Mouse (Mus musculus): ENCODE data around the gene Olfr1366.
"Not testable (repeated sequence)": the region's sequence is repeated elsewhere in the genome, so short reads cannot be mapped to it uniquely, and the experiment has no call there.

The Olfr1366 gene

DNA sequence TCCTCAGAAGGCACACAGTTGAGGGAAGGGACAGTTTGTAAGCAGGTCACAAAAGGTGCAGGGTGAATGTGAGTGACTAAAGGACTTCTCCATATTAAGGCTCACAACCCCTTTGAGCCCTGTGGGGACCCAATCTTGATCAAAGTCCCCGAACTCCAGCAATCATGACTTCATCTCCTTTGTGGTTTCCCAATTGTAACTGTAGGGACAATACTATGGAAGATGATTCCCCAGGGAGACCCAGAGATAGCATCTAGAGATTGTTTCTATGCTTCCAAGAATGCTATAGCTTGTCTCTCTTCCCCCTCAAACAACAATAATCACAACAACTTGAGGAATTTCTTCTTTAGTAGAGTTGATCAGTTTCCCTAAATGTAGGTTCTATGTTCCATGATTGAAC lies at the start of gene Olfr1366:
Gene Olfr1366, minus strand, starts transcription at position 101 of the 400 bp plus-strand sequence.
- no peak for DNase-seq (ENCODE audit: low spot score)

DNA sequence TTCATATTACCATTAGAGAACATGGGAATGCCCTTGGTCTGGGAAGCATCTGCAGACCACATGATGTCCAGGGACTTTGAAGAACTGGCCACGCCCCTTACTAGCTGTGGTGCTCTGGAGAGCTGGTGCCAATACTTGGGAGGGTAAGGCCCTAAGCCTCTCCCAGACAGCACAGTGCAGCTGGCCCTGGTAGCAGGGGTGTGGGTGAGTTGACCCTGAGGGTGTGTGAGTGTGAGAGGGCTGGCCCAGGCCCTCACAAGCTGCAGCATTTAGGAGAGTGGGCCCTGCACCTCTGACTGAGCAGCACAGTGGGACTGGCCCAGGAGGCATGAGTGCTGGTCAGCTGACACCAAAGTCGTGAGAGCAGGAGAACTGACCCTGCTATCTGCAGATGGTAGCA lies 49.0 kb upstream of the Olfr1366 start:
- no peak for DNase-seq (ENCODE audit: low spot score)

DNA sequence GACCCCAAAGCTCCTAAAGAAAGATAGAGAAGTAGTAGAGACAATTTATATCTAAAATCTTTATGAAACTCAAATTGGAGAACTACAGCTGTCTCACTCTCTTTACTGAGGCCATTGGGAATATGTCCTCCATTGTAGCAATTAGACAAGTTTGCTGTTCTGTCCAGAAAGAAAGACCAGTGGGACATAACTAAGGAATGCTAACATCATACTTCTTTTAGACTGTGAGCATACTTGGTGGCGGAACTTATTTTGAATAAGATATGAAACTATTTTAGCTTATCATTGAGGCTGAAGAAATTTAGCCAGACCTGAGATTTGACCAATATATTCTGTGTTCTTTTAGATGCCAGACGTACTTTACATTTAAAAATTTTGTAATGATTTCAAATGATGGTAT lies 39.1 kb upstream of the Olfr1366 start, which contains the start of gene Olfr1364:
Gene Olfr1364, minus strand, starts transcription at position 101 of the 400 bp plus-strand sequence.
- no peak for DNase-seq (ENCODE audit: low spot score)

DNA sequence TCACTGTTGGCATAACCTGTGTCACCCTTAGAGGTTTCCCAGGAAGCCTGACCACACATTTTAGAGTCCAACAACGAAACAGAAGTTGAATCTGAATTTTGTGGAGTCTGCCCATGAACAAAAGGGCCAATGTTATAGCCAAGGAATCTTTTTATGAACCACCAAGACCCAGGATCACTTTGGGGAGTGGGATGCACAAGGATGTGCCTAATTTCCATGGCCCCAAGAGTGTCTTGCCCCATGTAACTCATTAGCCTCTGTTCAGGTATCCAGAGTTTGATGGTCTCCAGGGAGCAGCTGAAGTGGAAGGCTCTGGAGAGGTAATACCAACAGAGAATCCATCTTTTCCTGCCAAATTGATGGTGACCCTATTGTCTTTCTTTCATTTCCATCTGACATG lies 17.2 kb upstream of the Olfr1366 start, which contains the start of gene Olfr1535:
Gene Olfr1535, minus strand, starts transcription at position 101 of the 400 bp plus-strand sequence.
- DNase-seq (ENCODE audit: low spot score): no peak

DNA sequence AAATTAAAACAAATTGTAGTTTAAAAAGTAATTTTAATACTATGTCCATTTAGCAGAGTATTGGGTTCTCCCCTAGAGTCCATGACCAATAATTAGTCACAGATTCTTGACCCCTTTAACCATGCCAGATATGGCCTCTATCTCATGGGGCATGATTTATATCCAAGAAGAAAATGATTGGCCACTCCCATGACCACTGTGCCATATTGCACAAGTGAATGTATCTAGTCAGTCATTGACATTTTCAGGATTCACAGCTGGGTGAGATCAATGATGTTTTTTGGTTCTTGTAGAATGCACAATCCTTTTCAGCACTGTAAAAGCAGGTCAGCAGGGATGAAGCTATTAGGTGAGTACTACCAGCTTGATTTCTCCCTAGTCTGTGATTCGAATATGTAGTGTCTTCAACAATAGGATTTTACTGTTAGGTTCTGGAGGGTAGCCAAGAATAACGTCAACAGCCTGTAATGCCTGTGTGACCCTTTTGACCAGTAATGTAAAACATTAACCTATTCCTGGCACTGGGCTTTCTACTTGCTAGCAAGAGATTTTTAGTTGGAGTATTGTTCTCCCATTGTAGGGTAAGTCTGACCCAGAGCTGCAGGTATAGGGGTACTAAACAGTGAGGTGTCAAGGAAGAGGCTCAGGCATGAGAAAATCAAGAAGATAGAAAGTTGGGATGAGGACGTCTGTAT lies 8.0 kb upstream of the Olfr1366 start:
- DNase-seq (ENCODE audit: low spot score): no peak

DNA sequence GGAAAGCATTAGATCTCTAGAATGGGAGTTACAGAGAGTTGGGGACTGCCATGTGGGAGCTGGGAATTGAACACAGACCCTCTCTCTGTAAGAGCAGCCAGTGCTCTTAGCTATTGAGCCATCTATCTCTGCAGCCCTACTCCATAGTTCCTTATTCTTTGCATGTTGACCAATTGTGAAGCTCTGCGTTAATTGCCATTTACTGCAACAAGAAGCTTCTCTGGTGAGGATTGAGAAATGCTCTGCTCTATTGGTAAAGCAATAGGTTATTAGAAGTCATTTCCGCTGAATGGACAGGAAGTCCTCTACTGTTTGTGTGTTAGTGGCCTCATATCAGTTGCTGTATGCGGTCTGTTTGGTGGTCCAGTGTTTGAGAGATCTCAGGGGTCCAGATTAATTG lies 6.9 kb upstream of the Olfr1366 start:
- no peak for DNase-seq (ENCODE audit: low spot score)

DNA sequence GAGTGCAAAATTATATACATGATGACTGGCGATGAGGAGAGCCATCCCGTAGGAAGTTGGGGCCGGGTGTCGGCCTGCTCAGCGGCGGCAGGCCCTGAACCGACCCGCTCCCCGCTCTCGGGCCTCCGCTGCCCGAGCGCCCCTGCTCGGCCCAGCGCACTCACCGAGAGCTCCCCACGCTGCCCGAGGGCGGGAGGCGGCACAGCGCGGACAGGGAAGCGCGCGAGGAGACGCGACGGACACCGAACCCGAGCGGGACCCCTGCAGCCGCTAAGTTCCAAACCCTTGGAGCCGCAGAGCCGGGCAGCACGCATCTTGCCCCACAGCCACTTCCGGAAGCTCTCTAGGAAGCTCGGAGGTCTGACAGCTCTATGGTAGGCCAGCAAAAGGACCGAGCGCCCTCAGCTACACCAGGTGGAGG lies 11.8 kb downstream of the Olfr1366 start, which contains the start of gene Zkscan8:
Gene Zkscan8, minus strand, starts transcription at position 340 of the 421 bp plus-strand sequence.
- peak; percentile 24 for DNase-seq (ENCODE audit: low spot score)

DNA sequence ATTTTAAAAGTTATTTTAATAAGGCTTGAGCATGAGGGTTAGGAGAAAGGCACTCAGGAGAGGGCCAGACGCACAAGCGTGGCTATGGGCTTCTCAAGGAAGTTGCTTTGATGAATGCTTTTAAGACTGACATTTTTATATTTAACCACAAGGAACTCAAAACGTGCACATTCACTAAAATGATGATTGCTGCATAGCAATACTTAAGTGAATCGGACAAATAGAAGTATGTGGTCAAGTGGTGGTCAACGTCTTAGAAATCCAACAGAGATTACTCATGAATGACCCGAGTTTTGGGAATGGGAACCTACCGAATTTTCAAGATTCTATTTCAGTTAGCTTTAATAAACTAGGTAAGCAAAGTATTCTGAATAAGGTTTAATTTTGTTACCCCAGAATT lies 12.5 kb downstream of the Olfr1366 start:
- DNase-seq (ENCODE audit: low spot score): no peak

DNA sequence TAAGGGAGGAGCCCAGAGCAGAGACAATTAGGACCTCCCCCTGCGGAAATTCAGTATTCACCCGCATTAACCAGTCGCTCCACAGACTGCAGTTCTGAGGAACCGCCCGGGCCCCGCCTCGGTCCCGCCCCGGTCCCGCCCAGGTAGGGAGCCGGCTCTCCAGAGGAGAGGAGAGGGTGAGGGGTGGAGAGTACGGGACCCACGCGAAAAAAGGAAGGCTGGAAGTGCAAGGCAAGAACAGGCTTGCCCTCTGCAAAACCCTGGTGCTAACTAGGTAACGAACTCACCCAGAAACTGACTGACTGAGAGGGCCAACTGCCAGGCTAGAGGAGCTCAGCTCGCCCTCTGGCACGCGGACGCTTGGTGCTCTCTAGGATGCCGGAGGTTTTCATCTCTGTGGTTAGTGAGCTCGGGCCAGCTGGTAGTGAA lies 36.4 kb downstream of the Olfr1366 start:
- DNase-seq (ENCODE audit: low spot score): peak; percentile 16

DNA sequence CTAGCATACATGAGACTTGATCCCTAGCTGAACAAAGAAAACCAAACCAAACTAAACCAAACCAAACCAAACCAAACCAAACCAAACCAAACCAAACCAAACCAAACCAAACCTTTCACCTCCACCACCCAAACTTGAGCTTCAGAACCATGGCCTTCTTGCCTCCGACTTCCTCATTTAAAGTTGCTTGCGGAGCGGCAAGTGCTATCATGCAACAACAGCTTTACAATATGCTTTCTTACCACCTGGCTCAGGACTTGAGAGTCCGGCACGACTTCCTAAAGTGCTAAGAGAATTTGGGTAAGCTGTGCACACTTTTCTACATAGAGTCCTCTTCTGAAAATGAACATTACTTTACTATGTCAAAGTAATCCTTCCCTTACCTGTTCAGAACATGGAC lies 40.3 kb downstream of the Olfr1366 start:
- no peak for DNase-seq (ENCODE audit: low spot score)

DNA sequence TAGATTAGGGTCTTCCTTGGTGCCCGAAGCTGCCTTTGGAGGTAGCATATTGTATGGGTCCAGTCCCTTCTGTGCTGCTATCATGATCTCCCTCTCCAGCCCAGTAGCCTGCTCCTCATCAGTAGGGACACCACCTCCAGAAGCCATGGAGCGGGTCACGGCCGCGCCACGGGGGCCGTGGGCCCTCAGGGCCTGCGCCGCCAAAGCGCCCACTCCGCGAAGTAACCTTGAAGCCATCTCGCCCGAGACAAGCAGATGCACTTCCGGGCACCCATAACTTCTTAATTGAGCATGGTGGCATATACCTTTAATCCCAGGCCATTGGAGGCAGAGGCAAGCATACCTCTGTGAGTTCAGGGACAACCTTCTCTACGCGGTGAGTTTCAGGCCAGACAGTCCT lies 41.4 kb downstream of the Olfr1366 start, which contains the start of gene Gm11273:
Gene Gm11273, minus strand, starts transcription at position 237 of the 400 bp plus-strand sequence.
- not testable (repeated sequence) for DNase-seq (ENCODE audit: low spot score)

DNA sequence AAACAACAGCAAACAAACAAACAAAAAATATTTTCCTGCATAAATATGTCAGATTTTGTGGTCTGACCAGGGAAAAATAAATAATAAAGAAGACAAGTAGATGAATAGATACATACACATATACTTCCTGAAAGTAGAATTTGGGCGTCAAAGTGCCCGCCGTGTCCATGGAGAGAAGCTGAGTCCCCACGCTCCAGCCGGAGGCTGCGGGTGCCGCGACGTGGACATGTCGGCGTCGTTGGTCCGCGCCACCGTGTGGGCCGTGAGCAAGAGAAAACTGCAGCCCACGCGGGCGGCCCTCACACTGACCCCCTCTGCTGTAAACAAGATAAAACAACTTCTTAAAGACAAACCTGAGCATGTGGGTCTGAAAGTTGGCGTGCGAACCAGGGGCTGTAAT lies 47.5 kb downstream of the Olfr1366 start, which contains the start of gene AK157302:
Gene AK157302, plus strand, starts transcription at position 144 of the 400 bp plus-strand sequence.
- no peak for DNase-seq (ENCODE audit: low spot score)

DNA sequence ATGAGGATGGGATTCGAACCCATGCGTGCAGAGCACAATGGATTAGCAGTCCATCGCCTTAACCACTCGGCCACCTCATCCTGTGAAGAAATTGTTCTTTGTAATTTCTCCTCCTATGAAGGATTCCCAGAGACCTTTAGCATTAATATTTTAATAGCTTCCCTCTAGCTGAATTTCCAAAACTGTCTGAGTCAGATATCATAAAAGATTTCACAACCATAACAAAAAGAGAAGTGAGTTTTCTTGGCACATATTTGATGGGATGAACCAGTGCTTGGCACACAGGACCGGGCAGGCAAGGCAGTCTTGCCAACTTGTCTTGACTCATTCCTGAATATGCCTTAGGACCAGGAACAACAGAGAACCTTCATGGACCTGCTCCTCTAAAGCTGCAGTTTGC lies 49.8 kb downstream of the Olfr1366 start:
- no peak for DNase-seq (ENCODE audit: low spot score)

DNA sequence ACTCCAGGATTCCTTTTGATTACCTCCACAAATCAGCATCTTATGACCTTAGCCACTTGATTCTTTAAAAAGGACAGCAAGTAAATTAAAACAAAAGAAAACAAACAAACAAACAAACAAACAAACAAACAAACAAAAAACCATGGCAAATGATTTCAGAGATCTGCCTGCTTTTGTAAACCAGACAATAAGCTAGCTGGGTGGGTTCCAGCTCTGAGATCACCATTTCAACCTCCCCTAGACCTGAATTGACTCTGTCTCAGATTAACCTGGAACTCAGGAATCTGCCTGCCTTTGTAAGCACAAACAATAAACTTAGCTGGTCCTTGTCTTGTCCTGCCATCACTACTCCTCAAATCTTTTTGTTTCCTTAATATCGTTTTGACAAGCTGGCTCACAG lies 55.7 kb downstream of the Olfr1366 start:
- DNase-seq (ENCODE audit: low spot score): no peak

All from urinary bladder, postnatal 10 days (tissue).